Mouse (Mus musculus): ENCODE results near the gene Fmo5. TPM values are rescaled to one million over a fixed set of nuclear protein-coding genes. Genes with fewer than 3 reads are reported as not detected.

The Fmo5 gene
- polyA plus RNA-seq, 1 experiment from 2014 or later = 4.4 TPM

GRCm38 (mm10) chr3:97609845-97610410 is 18.7 kb upstream of the Fmo5 start, which contains the start of gene Chd1l:
Gene Chd1l, minus strand, starts transcription at chr3:97610203.
- Histone ChIP-seq H3K9ac (peak within 1 kb of the TSS; percentile 89), H3K4me3 (peak within 1 kb of the TSS; percentile 84), H3K4me2 (peak within 1 kb of the TSS; percentile 84), H3K9me3 (no peaks in the 10 kb centered on the region), H3K36me3 (no peaks in the 10 kb centered on the region), H3K27ac (replicated peaks) (peak within 1 kb of the TSS; percentile 94), H3K4me1 (peaks cover 13% of the 10 kb centered on the region), H3K27me3 (replicated peaks) (no peaks in the 10 kb centered on the region; the same call in 1 of the 2 replicates)
- ATAC-seq (ENCODE audit: extremely low read depth, insufficient number of reproducible peaks, low FRiP score, low TSS enrichment) = peak; percentile 77
- under 1% methylated on average over 46 of the region's 56 CpGs for WGBS

DNA sequence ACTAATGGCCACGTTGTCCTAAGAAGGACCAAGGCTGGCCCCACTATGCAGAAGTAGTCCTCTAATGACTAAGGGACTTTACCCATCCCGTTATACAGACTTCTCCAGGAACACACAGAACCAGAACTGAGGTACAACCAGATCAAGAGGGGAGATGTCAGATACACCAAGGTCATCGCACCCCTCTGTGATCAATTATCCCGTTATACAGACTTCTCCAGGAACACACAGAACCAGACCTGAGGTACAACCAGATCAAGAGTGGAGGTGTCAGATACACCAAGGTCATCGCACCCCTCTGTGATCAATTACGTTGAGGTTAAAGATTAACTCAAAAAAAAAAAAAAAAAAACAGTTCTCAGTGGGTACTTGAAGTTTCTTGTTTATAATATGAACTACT is 17.6 kb upstream of the Fmo5 start:
- no peak overlapping the region for H3K27ac ChIP-seq (replicated peaks)
- H3K36me3 ChIP-seq = no peaks in the 10 kb centered on the region
- no peak overlapping the region for H3K9ac ChIP-seq
- no peak for ATAC-seq (ENCODE audit: extremely low read depth, insufficient number of reproducible peaks, low FRiP score, low TSS enrichment)
- peaks cover 13% of the 10 kb centered on the region for H3K4me1 ChIP-seq
- H3K9me3 ChIP-seq = no peaks in the 10 kb centered on the region
- no peak overlapping the region for H3K4me3 ChIP-seq
- H3K27me3 ChIP-seq (replicated peaks) = no peaks in the 10 kb centered on the region; the same call in 1 of the 2 replicates
- 89% methylated on average over 6 of the region's 6 CpGs for WGBS
- H3K4me2 ChIP-seq = no peak overlapping the region

GRCm38 (mm10) chr3:97615154-97615553 is 13.4 kb upstream of the Fmo5 start:
- no peak for ATAC-seq (ENCODE audit: extremely low read depth, insufficient number of reproducible peaks, low FRiP score, low TSS enrichment)
- no peak overlapping the region for H3K4me3 ChIP-seq
- no peaks in the 10 kb centered on the region; the same call in 1 of the 2 replicates for H3K27me3 ChIP-seq (replicated peaks)
- H3K27ac ChIP-seq (replicated peaks) = no peak overlapping the region
- H3K9ac ChIP-seq = no peak overlapping the region
- H3K36me3 ChIP-seq = no peaks in the 10 kb centered on the region
- H3K4me2 ChIP-seq = no peak overlapping the region
- H3K9me3 ChIP-seq = no peaks in the 10 kb centered on the region
- peaks cover 11% of the 10 kb centered on the region; the same call in 1 of the 2 replicates for H3K4me1 ChIP-seq
- WGBS = 33% methylated on average over 1 of the region's 1 CpGs

DNA sequence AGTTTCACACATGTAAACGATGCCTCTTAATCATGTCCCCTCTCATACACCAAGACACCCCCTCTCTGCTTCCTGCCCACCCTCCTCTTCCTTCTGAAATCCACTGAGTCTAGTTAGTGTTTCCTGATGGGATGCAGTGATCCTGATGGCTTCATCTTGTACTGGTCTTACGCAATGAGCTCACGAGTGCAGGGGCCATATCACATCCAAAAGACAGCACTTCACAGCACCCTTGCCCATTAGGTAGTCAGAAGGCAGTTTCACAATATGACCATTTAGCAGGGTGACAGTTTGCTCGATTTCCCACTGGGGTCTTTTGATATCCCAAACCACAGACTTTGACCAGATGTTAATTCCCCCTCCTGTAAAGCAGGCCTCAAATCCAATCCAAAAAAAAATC is 12.7 kb upstream of the Fmo5 start:
- Histone ChIP-seq H3K9ac (no peak overlapping the region), H3K4me3 (no peak overlapping the region), H3K27me3 (replicated peaks) (no peaks in the 10 kb centered on the region; the same call in 1 of the 2 replicates), H3K36me3 (no peaks in the 10 kb centered on the region), H3K4me2 (no peak overlapping the region), H3K27ac (replicated peaks) (no peak overlapping the region), H3K9me3 (no peaks in the 10 kb centered on the region), H3K4me1 (peaks cover 7% of the 10 kb centered on the region; the same call in 1 of the 2 replicates)
- 78% methylated on average over 4 of the region's 4 CpGs for WGBS
- ATAC-seq (ENCODE audit: extremely low read depth, insufficient number of reproducible peaks, low FRiP score, low TSS enrichment) = no peak

GRCm38 (mm10) chr3:97617091-97617825 is 11.3 kb upstream of the Fmo5 start:
- Histone ChIP-seq H3K4me2 (no peak overlapping the region), H3K27ac (replicated peaks) (no peak overlapping the region), H3K9ac (no peak overlapping the region), H3K27me3 (replicated peaks) (no peaks in the 10 kb centered on the region; the same call in 1 of the 2 replicates), H3K9me3 (no peaks in the 10 kb centered on the region), H3K4me3 (no peak overlapping the region), H3K4me1 (peaks cover 7% of the 10 kb centered on the region; the same call in 1 of the 2 replicates), H3K36me3 (no peaks in the 10 kb centered on the region)
- no peak for ATAC-seq (ENCODE audit: extremely low read depth, insufficient number of reproducible peaks, low FRiP score, low TSS enrichment)
- WGBS = 86% methylated on average over 19 of the region's 19 CpGs

DNA sequence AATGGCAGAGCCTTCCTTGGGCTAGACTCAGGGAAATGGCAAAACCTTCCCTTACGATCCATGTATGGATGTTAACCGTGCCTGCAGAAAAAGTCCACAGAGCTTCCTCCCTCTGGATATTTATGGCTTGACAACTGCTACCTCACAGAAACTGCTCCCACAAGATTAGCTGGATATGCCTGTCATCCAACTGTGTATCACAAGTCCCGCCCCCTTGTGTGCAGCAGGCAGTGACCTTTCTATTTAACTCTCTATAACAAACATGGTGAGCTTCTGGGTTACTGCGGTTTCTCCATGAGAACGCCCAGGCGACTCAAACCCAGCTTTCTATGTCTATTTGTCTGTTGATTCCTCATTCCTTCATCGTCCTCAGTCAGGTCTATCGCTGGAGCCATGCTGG is 10.7 kb upstream of the Fmo5 start:
- Histone ChIP-seq H3K4me2 (no peak overlapping the region), H3K36me3 (no peaks in the 10 kb centered on the region), H3K27me3 (replicated peaks) (no peaks in the 10 kb centered on the region), H3K27ac (replicated peaks) (no peak overlapping the region), H3K4me3 (no peak overlapping the region), H3K9me3 (no peaks in the 10 kb centered on the region), H3K4me1 (peaks cover 7% of the 10 kb centered on the region; the same call in 1 of the 2 replicates), H3K9ac (no peak overlapping the region)
- 71% methylated on average over 8 of the region's 8 CpGs for WGBS
- no peak for ATAC-seq (ENCODE audit: extremely low read depth, insufficient number of reproducible peaks, low FRiP score, low TSS enrichment)

- H3K9ac ChIP-seq = no peak overlapping the region
- no peaks in the 10 kb centered on the region for H3K9me3 ChIP-seq
- WGBS = 82% methylated on average over 4 of the region's 4 CpGs
- no peaks in the 10 kb centered on the region for H3K27me3 ChIP-seq (replicated peaks)
- no peak overlapping the region for H3K4me3 ChIP-seq
- ATAC-seq (ENCODE audit: extremely low read depth, insufficient number of reproducible peaks, low FRiP score, low TSS enrichment) = no peak
- no peak overlapping the region for H3K4me2 ChIP-seq
- no peaks in the 10 kb centered on the region for H3K36me3 ChIP-seq
- H3K27ac ChIP-seq (replicated peaks) = no peak overlapping the region
- peaks cover 7% of the 10 kb centered on the region; the same call in 1 of the 2 replicates for H3K4me1 ChIP-seq
These were observed 7.9 kb upstream of the Fmo5 start for GRCm38 (mm10) chr3:97620657-97621056.

DNA sequence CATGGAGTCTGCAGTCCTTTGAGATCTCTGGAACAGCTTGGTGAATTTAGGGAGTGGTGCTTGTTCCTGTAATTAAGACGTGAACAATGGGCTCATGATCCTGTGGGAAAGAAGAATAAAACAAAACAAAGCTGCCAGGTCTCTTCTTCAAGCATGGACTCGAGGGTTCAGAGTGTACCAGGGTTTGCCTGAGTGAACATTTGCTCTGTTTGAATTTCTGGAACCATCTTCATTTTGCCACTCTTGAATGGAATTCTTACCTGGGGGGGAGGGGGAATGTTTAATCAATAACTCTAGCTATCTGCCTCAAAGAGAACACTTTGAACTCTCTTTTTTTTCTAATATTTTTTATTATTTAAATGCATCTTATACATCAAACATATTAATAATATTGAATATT is 4.0 kb upstream of the Fmo5 start:
- no peaks in the 10 kb centered on the region for H3K9me3 ChIP-seq

GRCm38 (mm10) chr3:97627893-97628292 is 711 bp upstream of the Fmo5 start:
- no peak for ATAC-seq (ENCODE audit: extremely low read depth, insufficient number of reproducible peaks, low FRiP score, low TSS enrichment)
- Histone ChIP-seq H3K36me3 (no peaks in the 10 kb centered on the region), H3K9ac (peak overlapping the region; percentile 76; the same call in 1 of the 2 replicates), H3K4me2 (peak overlapping the region; percentile 78), H3K9me3 (no peaks in the 10 kb centered on the region), H3K27me3 (replicated peaks) (no peaks in the 10 kb centered on the region), H3K27ac (replicated peaks) (peak overlapping the region; percentile 13; the same call in 1 of the 2 replicates), H3K4me1 (peaks cover 10% of the 10 kb centered on the region), H3K4me3 (peak overlapping the region; percentile 59)
- WGBS = 70% methylated on average over 7 of the region's 7 CpGs

More for the DNA sequence above, 4.0 kb upstream of the Fmo5 start:
- H3K4me2 ChIP-seq = no peak overlapping the region
- H3K27ac ChIP-seq (replicated peaks) = no peak overlapping the region
- no peaks in the 10 kb centered on the region for H3K27me3 ChIP-seq (replicated peaks)
- no peaks in the 10 kb centered on the region for H3K36me3 ChIP-seq
- H3K4me1 ChIP-seq = peaks cover 10% of the 10 kb centered on the region
- no peak for ATAC-seq (ENCODE audit: extremely low read depth, insufficient number of reproducible peaks, low FRiP score, low TSS enrichment)
- H3K9ac ChIP-seq = no peak overlapping the region
- 47% methylated on average over 2 of the region's 2 CpGs for WGBS
- H3K4me3 ChIP-seq = no peak overlapping the region

GRCm38 (mm10) chr3:97629941-97630340 is 1.3 kb downstream of the Fmo5 start:
- ATAC-seq (ENCODE audit: extremely low read depth, insufficient number of reproducible peaks, low FRiP score, low TSS enrichment) = no peak

GRCm38 (mm10) chr3:97630746-97631145 is 2.1 kb downstream of the Fmo5 start:
- 85% methylated on average over 4 of the region's 4 CpGs for WGBS
- ATAC-seq (ENCODE audit: extremely low read depth, insufficient number of reproducible peaks, low FRiP score, low TSS enrichment) = no peak
- no peak overlapping the region for H3K27ac ChIP-seq (replicated peaks)
- peaks cover 21% of the 10 kb centered on the region for H3K4me1 ChIP-seq
- H3K9ac ChIP-seq = no peak overlapping the region
- no peaks in the 10 kb centered on the region for H3K27me3 ChIP-seq (replicated peaks)
- no peaks in the 10 kb centered on the region for H3K36me3 ChIP-seq
- no peak overlapping the region for H3K4me2 ChIP-seq
- H3K9me3 ChIP-seq = no peaks in the 10 kb centered on the region
- no peak overlapping the region for H3K4me3 ChIP-seq

More at GRCm38 (mm10) chr3:97629941-97630340, 1.3 kb downstream of the Fmo5 start:
- WGBS = 67% methylated on average over 4 of the region's 4 CpGs
- Histone ChIP-seq H3K27ac (replicated peaks) (no peak overlapping the region), H3K27me3 (replicated peaks) (no peaks in the 10 kb centered on the region), H3K9me3 (no peaks in the 10 kb centered on the region), H3K4me2 (no peak overlapping the region), H3K36me3 (no peaks in the 10 kb centered on the region), H3K4me3 (no peak overlapping the region), H3K4me1 (peaks cover 21% of the 10 kb centered on the region), H3K9ac (no peak overlapping the region)

Measured in heart, embryonic 13.5 days (tissue).